Mouse (Mus musculus): ENCODE measurements around the gene Rftn1. TPM values are rescaled to one million over a fixed set of nuclear protein-coding genes. Genes with fewer than 3 reads are reported as not detected.

Gene Rftn1
- polyA plus RNA-seq, 1 experiment from 2014 or later, result 37.8 TPM

DNA sequence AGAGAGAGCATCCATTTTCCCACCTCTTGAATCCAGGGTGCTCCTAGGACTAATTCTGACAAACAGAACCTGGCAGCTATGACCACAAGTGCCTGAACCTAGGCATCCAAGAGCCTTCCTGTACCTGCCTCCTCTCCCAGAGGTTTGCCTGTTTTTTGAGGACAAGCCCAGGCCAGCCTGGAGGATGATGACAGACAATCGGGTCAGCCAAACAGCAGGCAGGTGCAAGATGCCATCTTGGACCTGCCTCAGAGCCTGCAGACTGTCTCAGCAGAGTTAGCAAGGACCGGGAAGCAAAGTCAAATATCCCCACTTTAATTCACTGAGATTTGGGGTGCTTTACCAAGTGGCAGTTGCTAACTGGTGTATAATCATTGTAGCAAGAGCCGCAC is 170.7 kb downstream of the Rftn1 start:
- H3K9ac ChIP-seq (ENCODE audit: low read length), result no peak overlapping the region
- H3K36me3 ChIP-seq (ENCODE audit: control insufficient read depth, insufficient read depth), result peaks cover 3% of the 10 kb centered on the region; the same call in 1 of the 2 replicates
- H3K27me3 ChIP-seq (ENCODE audit: control insufficient read depth, insufficient read depth, low read length), result no peaks in the 10 kb centered on the region
- 83% methylated on average over 3 of the region's 3 CpGs for WGBS
- H3K9me3 ChIP-seq (replicated peaks; ENCODE audit: control insufficient read depth, low read length), result no peaks in the 10 kb centered on the region
- H3K4me3 ChIP-seq (ENCODE audit: low read length), result no peak overlapping the region
- H3K27ac ChIP-seq (ENCODE audit: low read length), result no peak overlapping the region
- H3K4me1 ChIP-seq (ENCODE audit: control insufficient read depth, insufficient read depth, low read length), result peaks cover 11% of the 10 kb centered on the region
- no peak for ATAC-seq (replicated peaks; ENCODE audit: extremely low read depth, insufficient read depth, low FRiP score)
- no peak overlapping the region for H3K4me2 ChIP-seq (ENCODE audit: low read depth, low read length)

DNA sequence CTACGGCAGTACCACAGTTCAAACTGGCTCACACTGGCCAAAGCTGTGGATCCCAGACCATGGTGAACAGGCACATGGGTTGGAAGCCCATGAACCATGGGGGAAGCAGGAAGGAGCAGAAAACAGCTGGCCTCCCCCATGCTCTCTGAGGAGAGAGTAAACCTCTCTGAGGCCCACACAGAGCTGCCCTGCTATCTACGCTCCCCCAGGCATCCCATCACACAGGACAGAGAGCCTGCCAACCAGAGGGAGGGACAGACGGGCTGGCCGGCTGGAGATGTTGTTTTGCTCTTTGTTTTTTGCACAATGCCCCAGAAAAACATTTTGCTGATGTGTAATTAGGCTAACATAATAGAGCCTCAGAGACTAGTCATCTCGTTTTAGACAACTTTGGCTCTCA is 171.4 kb downstream of the Rftn1 start:
- 76% methylated on average over 5 of the region's 5 CpGs for WGBS
- ATAC-seq (replicated peaks; ENCODE audit: extremely low read depth, insufficient read depth, low FRiP score), result no peak
- Histone ChIP-seq H3K27ac (ENCODE audit: low read length) (no peak overlapping the region), H3K4me3 (ENCODE audit: low read length) (no peak overlapping the region), H3K36me3 (ENCODE audit: control insufficient read depth, insufficient read depth) (no peaks in the 10 kb centered on the region), H3K9me3 (replicated peaks; ENCODE audit: control insufficient read depth, low read length) (no peaks in the 10 kb centered on the region), H3K4me2 (ENCODE audit: low read depth, low read length) (no peak overlapping the region), H3K27me3 (ENCODE audit: control insufficient read depth, insufficient read depth, low read length) (no peaks in the 10 kb centered on the region), H3K9ac (ENCODE audit: low read length) (no peak overlapping the region), H3K4me1 (ENCODE audit: control insufficient read depth, insufficient read depth, low read length) (peaks cover 11% of the 10 kb centered on the region)

DNA sequence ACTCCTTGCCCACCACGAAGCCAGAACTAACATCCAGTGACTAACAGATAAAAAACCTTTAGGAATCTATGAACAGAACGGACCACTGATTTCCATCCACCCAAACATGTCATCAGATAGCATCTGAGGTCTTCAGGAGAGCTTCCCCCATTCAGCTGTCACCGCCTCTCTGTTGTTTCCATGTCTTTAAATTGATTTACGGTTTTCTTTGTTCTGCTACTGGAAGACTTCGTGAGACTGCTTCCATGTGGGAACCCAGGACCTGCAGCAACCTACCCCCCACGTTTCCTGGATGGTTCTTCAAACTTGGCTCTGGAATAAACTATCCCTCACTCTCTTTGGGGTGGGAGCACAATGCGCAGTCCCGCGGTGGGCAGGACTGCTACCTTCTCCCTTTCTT is 175.8 kb downstream of the Rftn1 start:
- no peak for ATAC-seq (replicated peaks; ENCODE audit: extremely low read depth, insufficient read depth, low FRiP score)
- no peak overlapping the region for H3K4me3 ChIP-seq (ENCODE audit: low read length)
- no peaks in the 10 kb centered on the region for H3K36me3 ChIP-seq (ENCODE audit: control insufficient read depth, insufficient read depth)
- no peaks in the 10 kb centered on the region for H3K9me3 ChIP-seq (replicated peaks; ENCODE audit: control insufficient read depth, low read length)
- H3K27me3 ChIP-seq (ENCODE audit: control insufficient read depth, insufficient read depth, low read length), result no peaks in the 10 kb centered on the region
- no peak overlapping the region for H3K4me2 ChIP-seq (ENCODE audit: low read depth, low read length)
- no peak overlapping the region for H3K27ac ChIP-seq (ENCODE audit: low read length)
- H3K4me1 ChIP-seq (ENCODE audit: control insufficient read depth, insufficient read depth, low read length), result peaks cover 9% of the 10 kb centered on the region
- H3K9ac ChIP-seq (ENCODE audit: low read length), result no peak overlapping the region
- WGBS, result 69% methylated on average over 9 of the region's 9 CpGs

DNA sequence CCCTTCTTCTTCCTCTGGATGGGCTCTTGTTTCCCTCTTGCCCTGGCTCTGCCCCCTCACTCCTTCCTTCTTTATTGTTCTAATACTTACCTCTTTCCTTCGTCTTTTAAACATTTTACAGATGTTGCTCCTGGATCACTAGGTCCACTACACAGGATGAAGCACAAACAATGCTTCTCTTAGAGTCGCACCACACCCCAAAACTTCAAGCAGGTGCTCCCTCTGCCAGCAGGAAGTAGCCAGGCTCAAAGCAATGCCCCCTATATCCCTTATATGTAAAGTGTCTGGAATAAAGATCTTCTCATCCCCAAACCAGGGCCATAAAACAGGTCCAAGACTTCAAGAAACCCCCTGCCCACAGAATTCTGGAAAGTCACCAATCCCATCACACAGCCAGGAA is 176.6 kb downstream of the Rftn1 start:
- no peak overlapping the region for H3K4me2 ChIP-seq (ENCODE audit: low read depth, low read length)
- H3K36me3 ChIP-seq (ENCODE audit: control insufficient read depth, insufficient read depth), result peaks cover 5% of the 10 kb centered on the region; the same call in 1 of the 2 replicates
- no peak for ATAC-seq (replicated peaks; ENCODE audit: extremely low read depth, insufficient read depth, low FRiP score)
- no peak overlapping the region for H3K9ac ChIP-seq (ENCODE audit: low read length)
- peaks cover 4% of the 10 kb centered on the region; the same call in 1 of the 2 replicates for H3K9me3 ChIP-seq (replicated peaks; ENCODE audit: control insufficient read depth, low read length)
- H3K27ac ChIP-seq (ENCODE audit: low read length), result no peak overlapping the region
- no peaks in the 10 kb centered on the region for H3K27me3 ChIP-seq (ENCODE audit: control insufficient read depth, insufficient read depth, low read length)
- WGBS, result 76% methylated on average over 2 of the region's 2 CpGs
- no peak overlapping the region for H3K4me3 ChIP-seq (ENCODE audit: low read length)
- peaks cover 6% of the 10 kb centered on the region for H3K4me1 ChIP-seq (ENCODE audit: control insufficient read depth, insufficient read depth, low read length)

DNA sequence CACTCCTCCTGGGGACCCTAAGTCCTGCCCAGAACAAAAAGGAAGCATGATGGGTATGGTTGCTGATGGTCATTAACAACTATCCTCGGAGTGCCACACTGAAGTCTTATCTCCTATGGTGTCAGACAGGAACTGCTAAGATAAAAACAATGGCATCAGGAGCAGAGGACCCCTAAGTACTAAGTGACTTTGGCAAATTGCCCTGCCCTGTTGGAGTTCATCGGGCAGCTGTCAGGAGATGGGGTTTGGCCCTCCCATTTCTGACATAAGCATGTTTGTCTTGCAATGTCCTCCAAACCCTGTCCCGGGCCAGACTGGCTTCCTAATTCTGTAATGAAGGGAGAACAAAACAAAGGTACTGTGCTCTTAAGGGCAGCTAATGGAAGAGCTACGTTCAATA is 180.4 kb downstream of the Rftn1 start:
- no peaks in the 10 kb centered on the region for H3K27me3 ChIP-seq (ENCODE audit: control insufficient read depth, insufficient read depth, low read length)
- peaks cover 21% of the 10 kb centered on the region for H3K4me1 ChIP-seq (ENCODE audit: control insufficient read depth, insufficient read depth, low read length)
- no peak overlapping the region for H3K27ac ChIP-seq (ENCODE audit: low read length)
- peaks cover 5% of the 10 kb centered on the region; the same call in 1 of the 2 replicates for H3K9me3 ChIP-seq (replicated peaks; ENCODE audit: control insufficient read depth, low read length)
- no peak for ATAC-seq (replicated peaks; ENCODE audit: extremely low read depth, insufficient read depth, low FRiP score)
- H3K36me3 ChIP-seq (ENCODE audit: control insufficient read depth, insufficient read depth), result peaks cover 6% of the 10 kb centered on the region; the same call in 1 of the 2 replicates
- no peak overlapping the region for H3K9ac ChIP-seq (ENCODE audit: low read length)
- 14% methylated on average over 4 of the region's 4 CpGs for WGBS
- no peak overlapping the region for H3K4me3 ChIP-seq (ENCODE audit: low read length)
- no peak overlapping the region for H3K4me2 ChIP-seq (ENCODE audit: low read depth, low read length)

DNA sequence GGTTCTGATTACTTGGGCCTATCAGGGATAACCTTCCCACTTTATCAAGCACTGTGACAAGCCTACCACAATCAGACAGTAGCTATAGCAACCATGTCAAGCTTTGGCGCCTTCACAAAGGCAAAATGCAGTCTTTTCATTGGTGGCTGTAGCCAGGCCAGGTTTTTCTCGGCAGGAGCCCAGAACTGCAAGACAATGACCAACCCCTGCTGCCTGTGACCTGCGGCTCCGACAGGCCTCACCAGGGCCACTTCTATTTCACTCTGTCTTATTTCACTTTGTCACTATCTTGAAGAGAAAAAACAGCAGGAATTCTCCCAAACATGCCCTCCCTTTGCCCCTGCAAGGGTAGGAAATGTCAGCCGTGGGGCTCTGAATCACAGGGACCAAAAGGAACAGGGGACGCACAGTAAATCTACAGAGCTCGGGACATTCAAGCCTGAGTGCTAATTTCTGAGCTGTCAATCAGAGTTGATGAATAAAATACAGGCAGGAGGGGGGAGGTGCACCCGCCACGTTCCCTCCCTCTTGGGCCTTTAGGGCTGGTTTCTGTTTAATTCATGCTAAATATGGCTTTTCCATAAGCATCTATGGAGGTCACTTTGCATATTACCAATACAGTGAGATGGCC is 183.6 kb downstream of the Rftn1 start:
- Histone ChIP-seq H3K36me3 (ENCODE audit: control insufficient read depth, insufficient read depth) (peaks cover 7% of the 10 kb centered on the region; the same call in 1 of the 2 replicates), H3K4me1 (ENCODE audit: control insufficient read depth, insufficient read depth, low read length) (peaks cover 23% of the 10 kb centered on the region), H3K4me2 (ENCODE audit: low read depth, low read length) (no peak overlapping the region), H3K27me3 (ENCODE audit: control insufficient read depth, insufficient read depth, low read length) (no peaks in the 10 kb centered on the region), H3K9me3 (replicated peaks; ENCODE audit: control insufficient read depth, low read length) (peaks cover 5% of the 10 kb centered on the region; the same call in 1 of the 2 replicates), H3K4me3 (ENCODE audit: low read length) (no peak overlapping the region), H3K27ac (ENCODE audit: low read length) (peak overlapping the region; percentile 46), H3K9ac (ENCODE audit: low read length) (peak overlapping the region; percentile 10; the same call in 1 of the 2 replicates)
- 29% methylated on average over 9 of the region's 9 CpGs for WGBS
- ATAC-seq (replicated peaks; ENCODE audit: extremely low read depth, insufficient read depth, low FRiP score), result peak; percentile 59

DNA sequence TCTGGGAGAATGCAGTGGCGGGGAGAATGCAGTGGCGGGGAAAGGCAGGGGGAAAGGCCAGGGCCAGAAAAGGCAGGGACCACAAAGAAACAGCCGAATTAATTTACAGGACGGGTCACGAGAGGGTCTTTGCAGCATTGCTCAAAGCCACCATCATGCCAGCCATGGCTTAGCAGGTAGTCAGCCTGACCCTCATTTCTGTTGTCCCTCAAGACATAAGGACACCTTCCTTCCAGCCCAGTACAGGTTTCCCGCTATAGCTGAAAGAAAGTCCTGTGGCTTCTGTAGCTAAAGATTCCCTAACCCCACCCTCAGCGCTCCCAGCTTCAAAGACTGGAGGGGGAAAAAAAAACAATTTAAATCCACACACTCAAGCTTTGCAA is 184.1 kb downstream of the Rftn1 start:
- Histone ChIP-seq H3K9ac (ENCODE audit: low read length) (no peak overlapping the region; the same call in 1 of the 2 replicates), H3K4me2 (ENCODE audit: low read depth, low read length) (no peak overlapping the region), H3K36me3 (ENCODE audit: control insufficient read depth, insufficient read depth) (peaks cover 8% of the 10 kb centered on the region; the same call in 1 of the 2 replicates), H3K27me3 (ENCODE audit: control insufficient read depth, insufficient read depth, low read length) (no peaks in the 10 kb centered on the region), H3K4me1 (ENCODE audit: control insufficient read depth, insufficient read depth, low read length) (peaks cover 23% of the 10 kb centered on the region), H3K27ac (ENCODE audit: low read length) (peak overlapping the region; percentile 46), H3K9me3 (replicated peaks; ENCODE audit: control insufficient read depth, low read length) (peaks cover 5% of the 10 kb centered on the region; the same call in 1 of the 2 replicates), H3K4me3 (ENCODE audit: low read length) (no peak overlapping the region)
- 48% methylated on average over 7 of the region's 7 CpGs for WGBS
- no peak for ATAC-seq (replicated peaks; ENCODE audit: extremely low read depth, insufficient read depth, low FRiP score)

DNA sequence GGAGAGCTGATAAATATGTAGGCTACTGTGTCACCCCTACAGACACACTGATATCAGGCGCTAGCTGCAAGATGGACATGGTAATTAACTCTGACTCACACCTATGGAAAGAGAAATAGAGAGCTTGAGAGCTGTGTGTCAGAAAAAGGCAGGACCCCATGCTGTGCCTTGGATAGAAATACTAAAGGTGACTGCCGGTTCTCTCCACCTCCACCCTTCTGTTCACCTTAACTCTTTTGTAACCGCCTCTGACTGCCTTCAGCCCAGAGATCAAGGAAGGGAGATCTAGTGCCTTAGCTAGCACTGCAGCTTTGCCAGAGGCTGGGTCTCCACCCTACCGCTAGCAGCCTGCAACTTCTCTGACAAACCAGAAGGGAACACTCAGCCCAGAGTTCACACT is 187.3 kb downstream of the Rftn1 start:
- WGBS, result 75% methylated on average over 4 of the region's 4 CpGs
- no peak overlapping the region for H3K4me3 ChIP-seq (ENCODE audit: low read length)

DNA sequence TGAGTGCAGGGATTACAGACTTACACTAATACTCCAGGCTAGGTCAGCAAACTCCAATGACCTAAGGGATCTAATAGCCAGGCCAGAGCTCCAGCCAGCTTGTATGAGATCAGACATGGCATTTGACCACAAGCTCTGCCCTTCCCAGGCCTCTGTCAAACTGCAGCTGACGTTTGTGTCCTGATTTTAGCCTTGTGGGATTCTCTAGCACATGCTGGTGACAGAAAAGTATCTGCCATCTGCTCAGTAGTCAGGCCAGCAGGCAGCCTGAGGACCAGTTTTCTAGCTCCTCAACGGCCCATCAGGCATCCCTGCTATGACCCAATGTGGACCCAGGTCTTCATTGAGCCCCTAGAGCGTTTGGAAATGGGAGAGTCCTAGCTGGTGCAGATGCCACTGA is 188.3 kb downstream of the Rftn1 start:
- peaks cover 15% of the 10 kb centered on the region for H3K36me3 ChIP-seq (ENCODE audit: control insufficient read depth, insufficient read depth)
- H3K9me3 ChIP-seq (replicated peaks; ENCODE audit: control insufficient read depth, low read length), result no peaks in the 10 kb centered on the region
- WGBS, result 72% methylated on average over 3 of the region's 3 CpGs
- H3K27ac ChIP-seq (ENCODE audit: low read length), result no peak overlapping the region
- ATAC-seq (replicated peaks; ENCODE audit: extremely low read depth, insufficient read depth, low FRiP score), result no peak
- H3K4me2 ChIP-seq (ENCODE audit: low read depth, low read length), result no peak overlapping the region
- H3K4me1 ChIP-seq (ENCODE audit: control insufficient read depth, insufficient read depth, low read length), result peaks cover 15% of the 10 kb centered on the region
- H3K4me3 ChIP-seq (ENCODE audit: low read length), result no peak overlapping the region
- no peaks in the 10 kb centered on the region for H3K27me3 ChIP-seq (ENCODE audit: control insufficient read depth, insufficient read depth, low read length)
- H3K9ac ChIP-seq (ENCODE audit: low read length), result no peak overlapping the region

More for the DNA sequence above, 187.3 kb downstream of the Rftn1 start:
- ATAC-seq (replicated peaks; ENCODE audit: extremely low read depth, insufficient read depth, low FRiP score), result no peak
- Histone ChIP-seq H3K27ac (ENCODE audit: low read length) (no peak overlapping the region), H3K4me1 (ENCODE audit: control insufficient read depth, insufficient read depth, low read length) (peaks cover 17% of the 10 kb centered on the region), H3K9me3 (replicated peaks; ENCODE audit: control insufficient read depth, low read length) (no peaks in the 10 kb centered on the region), H3K36me3 (ENCODE audit: control insufficient read depth, insufficient read depth) (peaks cover 15% of the 10 kb centered on the region), H3K27me3 (ENCODE audit: control insufficient read depth, insufficient read depth, low read length) (no peaks in the 10 kb centered on the region), H3K4me2 (ENCODE audit: low read depth, low read length) (no peak overlapping the region), H3K9ac (ENCODE audit: low read length) (no peak overlapping the region)
